Mouse (Mus musculus): ENCODE results near the gene Ubl7.

Gene Ubl7

DNA sequence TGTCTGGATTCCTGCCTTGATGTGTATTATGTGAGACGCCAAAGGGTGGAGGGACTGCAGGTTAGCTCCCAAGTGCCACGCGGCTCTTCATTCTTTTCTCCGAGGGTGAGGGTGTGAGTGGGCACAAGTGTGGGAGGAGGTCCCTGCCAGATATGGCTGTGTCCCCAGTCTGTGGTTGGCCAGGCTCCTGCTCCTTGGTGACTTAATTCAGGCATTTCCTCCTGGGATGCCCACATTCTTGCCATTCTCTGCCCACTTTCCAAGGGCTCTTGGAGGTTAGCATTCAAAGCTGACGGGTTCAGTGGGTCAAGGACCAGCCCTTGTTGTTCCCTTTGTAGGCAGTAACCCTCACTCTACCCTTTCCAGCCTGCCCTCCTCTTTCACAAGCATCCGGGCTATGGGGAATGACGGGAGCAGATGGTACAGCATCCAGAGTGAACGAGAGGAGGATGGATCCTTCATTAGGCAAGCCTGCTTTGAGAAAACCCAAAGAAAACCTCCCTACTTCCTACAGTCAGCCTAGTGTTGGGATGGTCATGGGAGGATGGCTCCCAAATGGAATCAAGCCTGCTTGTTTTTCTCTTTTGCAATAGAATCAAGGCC, 38.4 kb downstream of the Ubl7 start:
- DNase-seq, result no peak

DNA sequence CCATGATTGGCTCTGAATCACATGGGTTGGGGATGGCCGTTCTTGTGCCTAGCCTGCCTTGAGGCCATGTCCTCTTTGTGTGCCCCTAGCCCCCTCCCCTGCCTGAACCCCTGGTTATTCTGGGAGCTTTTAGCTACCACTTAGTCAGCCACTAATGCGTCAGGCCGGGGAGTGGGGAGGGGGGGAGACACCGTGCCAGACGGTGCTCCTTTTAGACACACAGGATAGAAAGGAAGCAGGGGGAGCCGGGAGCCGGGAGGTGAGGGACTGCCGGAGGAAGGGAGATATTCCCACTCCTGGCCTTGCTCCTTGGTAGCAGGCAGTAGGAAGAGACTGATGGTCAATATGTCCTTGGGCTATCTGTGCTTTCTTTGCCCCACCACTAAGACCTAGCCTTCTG, 39.1 kb downstream of the Ubl7 start:
- no peak for DNase-seq

DNA sequence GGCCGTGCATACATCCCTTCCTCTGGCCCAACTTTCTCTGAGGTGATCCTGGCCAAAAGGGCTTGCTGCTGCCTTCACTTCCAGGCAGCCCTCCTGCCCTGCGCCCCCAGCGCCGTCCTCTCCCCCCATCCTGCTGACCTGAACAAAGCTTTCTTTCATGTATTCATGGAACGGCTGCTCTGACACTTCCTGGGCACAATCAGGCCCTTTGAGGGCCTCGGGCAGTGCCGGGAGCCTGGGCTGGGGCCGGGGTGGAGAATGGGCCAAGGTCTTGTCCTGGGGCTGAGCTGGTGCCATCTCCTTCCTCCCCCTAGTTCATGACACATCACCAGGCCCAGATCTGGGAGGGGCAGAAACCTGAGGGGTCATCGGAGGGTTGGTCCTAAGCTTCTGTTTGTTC, 39.7 kb downstream of the Ubl7 start:
- DNase-seq, result no peak

DNA sequence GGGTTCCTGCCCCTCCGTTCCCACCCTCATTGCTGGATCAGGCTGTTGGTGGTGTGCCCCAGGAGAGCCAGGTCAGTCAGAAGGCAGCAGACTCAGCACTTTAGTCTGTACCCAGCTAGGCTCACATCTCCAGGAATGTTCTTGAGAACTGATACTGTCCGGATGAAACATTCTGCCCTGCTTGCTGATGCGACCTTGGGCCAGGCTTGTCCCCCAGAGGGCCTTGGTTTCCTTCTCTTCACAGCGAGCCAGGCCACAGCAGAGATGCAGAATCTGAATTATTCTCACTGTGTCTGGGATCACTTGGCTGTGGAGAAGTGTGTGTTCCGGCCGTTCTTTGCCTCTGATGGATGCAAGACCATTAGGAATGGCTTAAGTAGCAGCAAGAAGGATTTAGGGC, 41.2 kb downstream of the Ubl7 start:
- DNase-seq, result no peak

DNA sequence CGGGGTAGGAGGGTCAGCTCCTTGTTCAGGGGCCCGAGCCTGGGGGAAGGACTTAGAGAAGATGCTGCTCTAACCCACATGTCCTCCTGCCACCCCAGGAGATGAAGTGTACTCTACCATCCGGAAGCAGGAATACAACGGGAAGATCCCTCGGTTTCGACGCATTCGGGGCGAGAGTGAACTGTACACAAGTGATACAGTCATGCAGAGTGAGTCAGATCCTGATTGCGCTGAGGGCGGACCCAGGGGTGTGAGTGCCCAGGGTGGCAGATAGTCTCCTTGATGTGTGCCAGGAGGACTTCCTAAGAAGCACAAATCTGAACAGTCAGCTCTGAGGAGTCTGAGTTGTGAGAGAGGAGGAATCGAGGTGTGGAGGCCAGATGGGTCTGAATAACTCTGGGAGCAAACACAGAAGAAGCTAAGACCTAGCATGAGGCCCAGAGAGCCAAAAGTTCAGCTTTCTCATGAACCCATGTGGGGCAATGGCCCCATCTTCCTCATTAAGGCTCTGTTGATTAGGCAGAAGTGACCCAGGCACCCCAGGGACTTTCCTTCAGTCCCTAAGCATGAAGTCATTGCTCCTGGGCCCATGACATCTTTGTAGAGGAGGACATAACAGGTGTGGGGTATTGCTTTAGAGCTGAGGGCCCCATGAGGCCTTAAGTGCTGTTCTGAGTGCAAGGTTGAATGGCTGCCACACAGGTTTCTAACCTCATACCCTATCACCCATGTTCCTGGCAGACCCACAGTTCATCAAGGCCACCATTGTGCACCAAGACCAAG, 44.4 kb downstream of the Ubl7 start:
- DNase-seq, result peak; percentile 38

DNA sequence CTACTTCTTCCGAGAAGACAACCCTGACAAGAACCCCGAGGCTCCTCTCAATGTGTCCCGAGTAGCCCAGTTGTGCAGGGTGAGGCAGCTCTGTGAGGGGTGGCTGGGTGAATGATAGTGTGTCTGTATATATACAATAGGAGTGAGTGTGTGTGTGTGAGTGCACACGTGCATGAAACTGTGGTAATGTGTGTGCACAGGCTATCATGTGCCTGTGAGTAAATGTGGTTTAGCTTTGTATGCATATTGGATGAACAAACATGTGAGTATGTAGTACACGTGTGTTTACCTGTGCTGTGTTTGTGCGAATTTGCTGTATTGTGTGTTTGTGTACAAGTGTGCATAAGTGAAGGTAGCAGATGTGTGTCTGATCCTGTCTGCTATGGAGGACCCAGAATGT, 45.0 kb downstream of the Ubl7 start:
- DNase-seq, result no peak

DNA sequence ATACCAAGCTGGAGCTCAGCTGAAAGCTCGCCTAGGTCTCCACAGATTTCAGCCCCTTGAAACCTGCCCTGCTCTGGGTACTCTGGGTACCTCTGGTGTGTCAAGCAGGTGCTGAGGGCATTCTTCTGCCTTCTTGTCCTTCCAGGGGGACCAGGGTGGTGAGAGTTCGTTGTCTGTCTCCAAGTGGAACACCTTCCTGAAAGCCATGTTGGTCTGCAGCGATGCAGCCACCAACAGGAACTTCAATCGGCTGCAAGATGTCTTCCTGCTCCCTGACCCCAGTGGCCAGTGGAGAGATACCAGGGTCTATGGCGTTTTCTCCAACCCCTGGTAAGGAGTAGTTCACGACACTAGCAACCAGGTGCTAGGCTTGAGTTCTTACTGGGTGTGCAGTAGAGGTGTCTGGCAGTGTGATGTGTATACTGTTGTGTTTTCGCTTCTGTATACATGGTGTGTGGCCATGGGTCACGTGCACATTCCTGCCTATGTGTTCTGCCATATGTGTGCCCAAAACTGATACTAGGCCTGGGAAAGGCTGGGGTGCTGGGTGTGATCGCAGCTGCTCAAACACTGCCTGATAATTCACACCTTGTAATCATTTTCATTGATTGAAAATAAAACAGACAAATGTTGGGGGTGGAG, 45.5 kb downstream of the Ubl7 start:
- DNase-seq, result no peak

DNA sequence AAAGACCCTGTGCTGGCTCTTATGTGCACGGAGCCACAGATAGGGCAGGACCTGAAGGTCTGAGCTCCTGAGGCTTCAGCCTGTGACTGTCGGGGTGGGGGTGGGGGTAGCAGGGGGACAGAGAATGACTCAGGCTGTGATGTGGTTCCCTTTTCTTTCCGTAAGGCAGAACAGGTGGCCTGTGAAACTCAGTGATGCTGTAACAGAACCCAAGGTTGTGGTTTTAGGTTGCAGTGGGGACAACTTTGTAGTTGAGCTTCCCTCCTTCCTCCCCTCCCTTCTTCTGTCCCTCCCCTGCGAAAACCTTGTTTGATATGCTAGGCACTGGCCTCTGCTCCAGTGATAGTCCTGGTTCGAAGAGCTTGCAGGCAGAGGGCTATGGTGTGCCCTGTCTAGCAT, 46.1 kb downstream of the Ubl7 start:
- DNase-seq, result peak; percentile 79

DNA sequence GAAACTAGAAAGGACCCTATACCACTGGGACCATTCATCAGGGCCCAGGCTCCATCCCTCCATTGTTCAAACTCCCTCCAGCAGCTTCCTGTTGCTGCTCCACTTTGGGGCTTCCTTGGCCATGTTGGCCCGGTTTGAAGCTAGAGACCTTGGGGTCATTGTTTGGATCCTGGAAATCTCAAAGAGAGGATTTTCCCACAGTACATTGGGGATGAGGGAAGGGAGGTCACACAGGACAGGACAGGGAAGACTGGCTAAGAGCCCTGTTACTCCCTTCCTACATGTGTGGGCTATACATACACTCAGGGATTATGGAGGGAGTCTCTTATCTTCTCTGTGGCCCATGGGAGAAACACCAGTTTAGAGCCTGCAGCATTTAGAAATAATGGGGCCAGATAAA, 47.8 kb downstream of the Ubl7 start:
- DNase-seq, result no peak

DNA sequence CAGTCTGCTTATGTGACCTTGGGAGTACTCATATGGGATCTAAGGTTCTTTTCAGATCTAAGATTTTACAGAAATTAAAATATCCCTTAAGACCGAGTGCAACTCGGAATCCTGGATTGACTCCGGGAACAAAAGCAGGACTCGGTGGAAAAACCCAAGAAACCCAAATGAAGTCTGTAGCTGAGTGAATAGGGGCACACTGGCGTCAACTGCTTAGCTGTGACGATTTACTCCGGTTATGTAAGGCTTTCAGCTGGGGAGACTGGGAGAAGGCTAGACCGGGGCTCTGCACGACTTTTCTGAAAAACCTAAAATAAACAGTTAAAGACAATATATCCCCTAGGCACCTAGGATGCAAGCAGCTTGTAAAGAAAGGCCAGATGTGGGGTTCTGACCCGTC, 48.6 kb downstream of the Ubl7 start:
- no peak for DNase-seq

DNA sequence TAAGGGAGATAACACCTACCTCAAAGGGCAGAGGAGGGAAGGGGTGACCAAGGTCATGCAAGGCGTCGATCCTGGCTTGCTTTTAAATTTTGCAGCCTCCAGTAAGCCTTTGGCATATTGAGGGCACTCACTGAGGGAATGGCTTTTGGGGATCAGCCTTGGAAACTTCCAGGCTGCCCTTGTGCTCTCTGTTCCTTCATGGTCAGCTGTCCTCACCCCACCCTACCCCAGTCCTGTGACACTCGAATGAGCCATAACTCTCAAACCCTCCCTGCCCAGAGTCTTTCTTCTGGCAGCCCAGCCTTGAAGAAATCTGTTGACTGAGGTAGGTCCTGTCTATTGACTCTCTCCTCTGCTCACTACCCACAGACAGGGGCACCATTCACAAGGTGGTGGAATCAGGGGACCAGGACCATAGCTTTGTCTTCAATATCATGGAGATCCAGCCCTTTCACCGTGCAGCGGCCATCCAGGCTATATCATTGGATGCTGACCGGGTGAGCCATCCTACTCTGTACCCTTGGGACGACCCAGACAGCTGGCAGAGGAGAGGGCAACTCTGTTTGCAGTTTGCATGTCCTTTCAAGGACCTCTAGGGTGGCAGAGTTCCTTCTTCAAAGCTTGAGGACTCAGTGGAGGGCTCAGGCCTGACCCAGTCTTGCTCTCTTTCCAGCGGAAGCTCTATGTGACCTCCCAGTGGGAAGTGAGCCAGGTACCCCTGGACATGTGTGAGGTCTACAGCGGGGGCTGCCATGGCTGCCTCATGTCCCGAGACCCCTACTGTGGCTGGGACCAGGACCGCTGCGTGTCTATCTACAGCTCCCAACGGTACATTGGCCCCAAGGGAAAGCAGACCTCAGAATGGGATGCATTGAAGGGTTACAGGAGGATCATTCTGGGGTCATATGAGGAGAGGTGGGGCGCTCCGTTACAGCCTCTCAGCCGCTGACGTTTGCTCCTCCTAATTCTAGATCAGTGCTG, 49.4 kb downstream of the Ubl7 start:
- DNase-seq, result no peak

DNA sequence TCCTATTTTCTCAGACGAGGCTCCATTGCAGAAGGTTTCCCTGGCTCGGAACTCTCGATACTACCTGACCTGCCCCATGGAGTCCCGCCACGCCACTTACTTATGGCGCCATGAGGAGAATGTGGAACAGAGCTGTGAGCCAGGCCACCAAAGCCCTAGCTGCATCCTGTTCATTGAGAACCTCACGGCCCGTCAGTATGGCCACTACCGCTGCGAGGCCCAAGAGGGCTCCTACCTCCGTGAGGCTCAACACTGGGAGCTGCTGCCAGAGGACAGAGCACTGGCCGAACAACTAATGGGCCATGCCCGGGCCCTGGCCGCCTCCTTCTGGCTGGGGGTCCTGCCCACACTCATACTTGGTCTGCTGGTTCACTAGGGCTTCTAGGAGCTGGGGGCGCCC, 50.4 kb downstream of the Ubl7 start:
- DNase-seq, result no peak

DNA sequence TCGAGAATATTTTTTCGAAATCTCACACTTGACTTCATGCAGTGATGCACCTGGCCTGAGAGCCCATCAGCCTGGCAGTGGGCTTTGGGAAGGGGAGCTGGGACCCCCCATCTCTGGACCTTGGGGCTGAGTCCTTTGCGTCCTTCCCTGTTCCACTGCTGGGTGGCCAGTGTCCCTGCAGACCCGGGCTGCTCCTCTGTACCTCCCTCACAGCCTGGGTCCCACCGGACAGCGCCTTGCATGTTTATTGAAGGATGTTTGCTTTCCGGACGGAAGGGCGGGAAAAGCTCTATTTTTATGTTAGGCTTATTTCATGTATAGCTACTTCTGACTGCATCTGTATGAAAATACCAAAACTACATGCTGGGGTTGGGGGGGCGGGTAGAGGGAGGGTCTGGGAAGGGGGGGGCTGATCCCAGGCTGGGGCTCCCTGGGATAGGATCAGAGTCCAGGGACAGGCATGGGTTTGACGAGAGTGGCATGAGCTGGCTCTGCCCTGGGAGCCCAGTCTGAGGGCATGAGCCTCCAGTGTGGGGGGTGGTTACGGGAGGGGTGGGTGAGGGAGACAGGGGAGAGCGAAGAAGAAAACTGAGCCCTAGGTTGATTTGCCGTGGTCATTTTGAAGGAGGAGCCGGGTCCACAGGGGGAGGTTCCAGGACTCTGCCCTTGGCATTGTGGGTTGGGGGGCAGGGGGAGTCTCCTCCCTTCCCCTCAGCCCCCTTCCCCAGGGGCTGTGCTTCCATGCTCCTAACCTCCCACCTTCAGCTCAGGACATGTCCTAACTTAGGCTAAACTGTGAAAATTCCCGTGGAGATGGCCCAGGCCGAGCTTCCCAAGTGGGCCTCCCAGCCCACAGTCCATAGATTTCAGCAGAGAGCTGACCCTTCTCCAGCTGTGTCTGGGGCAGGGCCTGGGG, 51.3 kb downstream of the Ubl7 start:
- no peak for DNase-seq

DNA sequence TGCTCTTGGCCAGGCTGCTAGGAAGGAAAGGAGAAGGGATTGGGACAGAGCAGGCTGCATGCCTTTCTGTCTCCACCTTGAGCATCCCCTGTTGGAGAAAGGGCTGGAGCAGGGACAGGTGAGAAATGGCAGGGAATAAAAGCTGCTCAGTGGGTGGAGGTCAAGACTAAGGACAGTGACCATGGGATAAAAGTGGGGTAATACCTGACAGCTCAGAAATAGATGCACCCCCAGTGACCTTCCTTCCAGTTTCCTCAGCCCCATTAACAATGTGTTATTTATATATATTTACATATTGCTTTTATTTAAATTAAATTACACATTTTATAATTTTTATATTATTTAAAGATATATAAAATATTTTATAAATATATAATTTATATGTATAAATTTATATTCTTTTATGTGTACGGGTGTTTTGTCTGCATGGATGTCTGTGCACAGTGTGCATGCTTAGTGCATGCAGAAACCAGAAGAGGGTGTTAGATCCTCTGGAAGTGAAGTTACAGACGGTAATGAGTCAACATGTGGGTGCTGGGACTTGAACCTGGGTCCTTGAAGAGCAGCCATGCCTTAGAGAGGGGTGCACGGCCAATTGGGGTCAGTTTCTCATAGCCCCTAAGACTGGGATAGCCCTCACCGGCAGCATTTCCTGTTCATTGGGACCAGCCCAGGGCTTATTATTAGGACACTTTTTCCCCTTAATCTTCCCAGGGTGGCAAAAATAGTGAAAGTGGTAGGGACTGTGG, 52.6 kb downstream of the Ubl7 start:
- DNase-seq, result no peak

DNA sequence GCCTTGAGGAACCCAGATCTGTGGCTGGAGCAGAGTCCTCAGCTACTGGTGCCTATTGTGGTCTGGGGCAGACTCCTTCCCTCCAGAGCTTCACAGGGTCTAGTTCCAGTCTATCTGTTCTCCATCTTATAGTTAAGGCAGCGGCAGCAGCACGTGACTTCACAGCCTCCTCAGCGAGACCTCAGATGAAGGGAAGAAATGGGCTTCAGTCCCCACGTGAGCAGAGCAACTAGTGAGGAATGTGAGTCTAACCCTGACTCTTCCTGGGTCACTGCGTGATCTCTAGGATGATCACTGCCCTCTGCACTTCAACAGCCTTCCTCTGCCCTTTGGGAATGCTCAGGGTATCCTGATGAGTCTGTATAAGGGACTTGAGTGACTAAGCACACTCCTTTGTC, 53.2 kb downstream of the Ubl7 start:
- DNase-seq, result no peak

DNA sequence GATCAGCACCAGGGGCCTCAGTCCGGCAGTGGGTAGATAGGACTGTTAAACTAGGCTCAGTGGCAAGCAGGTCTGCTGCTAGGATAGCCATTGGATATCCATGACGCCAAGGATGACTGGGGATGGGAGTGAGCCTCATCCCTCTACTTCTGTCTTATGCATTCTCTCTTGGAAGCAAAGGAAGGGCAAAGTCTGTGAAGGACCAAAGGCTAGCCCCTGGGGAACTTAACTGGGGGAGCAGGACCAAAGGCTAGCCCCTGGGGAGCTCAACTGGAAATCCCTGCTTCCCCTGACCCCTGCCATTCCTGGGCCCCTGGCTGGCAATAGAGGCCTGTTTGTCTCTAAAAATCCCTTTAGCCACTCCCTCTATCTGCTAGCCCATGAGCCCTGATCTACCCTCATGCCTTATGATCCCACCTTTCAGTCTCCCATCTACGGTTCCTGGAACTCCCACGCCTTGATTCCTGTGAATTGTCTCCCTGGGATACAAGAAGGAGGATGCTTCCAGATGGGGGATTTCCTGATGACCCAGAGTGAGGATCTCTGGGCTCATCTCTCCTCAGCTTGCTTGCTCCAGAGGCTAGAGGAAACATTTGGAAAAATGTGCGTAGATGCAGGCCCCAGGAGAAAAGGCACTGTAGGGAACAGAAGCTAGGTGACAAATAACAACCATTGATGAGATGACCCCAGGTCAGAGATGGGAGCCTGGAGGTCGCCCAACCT, 53.9 kb downstream of the Ubl7 start:
- DNase-seq, result no peak

DNA sequence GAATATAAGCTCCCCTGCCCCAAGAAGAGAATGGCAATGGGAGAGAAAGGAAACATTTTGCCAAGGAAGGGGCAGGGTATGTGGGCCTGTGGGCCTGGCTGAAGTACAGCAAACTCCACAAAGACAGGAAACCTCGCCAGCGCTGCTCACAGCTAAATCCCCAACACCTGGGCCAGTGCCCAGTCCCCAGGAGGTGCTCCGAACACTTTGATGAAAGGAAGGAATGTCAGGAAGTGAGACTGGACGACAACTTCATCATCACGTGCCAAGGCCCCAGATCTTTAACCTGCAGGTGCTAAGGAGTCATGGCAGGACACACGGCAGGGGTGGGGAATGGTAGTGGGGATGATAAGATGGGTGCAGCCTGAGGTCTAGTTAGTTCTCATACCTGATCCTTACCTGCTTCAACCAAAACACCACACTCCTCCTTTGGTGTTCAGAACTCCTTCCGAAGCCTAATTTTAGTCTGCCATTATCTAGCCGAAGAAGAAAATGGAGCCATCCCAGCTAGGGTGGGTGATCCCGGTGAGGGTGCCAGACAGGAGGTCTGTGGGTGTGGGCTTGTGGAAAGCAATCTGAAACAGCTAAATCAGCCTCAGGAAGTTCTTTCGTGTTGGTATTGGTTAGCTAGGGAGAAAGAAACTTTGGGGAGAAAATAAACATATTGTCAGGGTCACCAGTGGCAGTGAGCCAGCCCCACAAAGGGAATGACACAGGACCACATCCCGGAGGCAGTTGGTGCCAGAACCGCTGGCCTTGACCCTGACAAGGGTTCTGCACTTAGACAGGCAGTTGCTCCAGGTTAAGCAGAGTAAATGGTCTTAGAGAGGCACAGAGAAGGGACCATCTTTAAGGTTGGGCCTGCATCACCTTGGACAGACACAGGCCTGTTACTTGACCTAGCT, 54.8 kb downstream of the Ubl7 start:
- no peak for DNase-seq

DNA sequence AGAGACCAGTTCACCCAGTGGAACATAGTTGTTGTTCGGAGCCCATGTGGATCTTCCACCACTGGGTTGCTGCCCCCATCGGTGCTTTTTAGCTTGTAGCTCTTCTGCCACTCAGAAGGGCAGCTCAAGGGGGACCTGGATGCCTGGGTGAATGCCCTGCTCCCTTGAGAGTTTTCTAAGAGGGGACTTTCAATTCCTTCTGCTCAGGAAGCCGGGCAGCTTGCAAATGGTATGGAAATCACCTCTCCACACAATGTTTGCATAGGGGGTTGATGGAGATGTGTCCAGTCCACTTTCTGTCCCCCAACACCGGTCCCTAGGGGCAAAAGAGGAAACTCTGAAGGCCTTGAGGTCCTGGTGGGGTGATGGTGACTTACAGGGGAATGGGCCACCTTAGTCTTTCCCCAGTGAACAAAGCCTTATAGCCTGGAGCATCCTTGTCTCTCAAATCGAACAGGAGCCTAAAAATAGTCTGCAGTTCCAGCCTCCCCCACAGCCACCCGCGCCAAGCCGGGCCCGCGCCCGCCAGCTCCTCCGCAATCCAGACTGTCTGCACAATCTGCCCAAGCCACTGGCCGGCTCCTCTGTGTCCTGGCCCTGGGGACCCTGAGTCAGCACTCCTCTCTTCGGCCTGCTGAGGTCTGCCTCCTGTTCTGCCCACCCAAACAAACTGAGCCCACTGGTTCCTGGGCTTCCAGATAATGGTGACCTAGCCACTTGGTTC, 56.6 kb downstream of the Ubl7 start:
- no peak for DNase-seq
